Mouse (Mus musculus) liver, embryonic 15.5 days (tissue): ENCODE measurements around the gene Sgca. TPM values are rescaled to one million over a fixed set of nuclear protein-coding genes. Genes with fewer than 3 reads are reported as not detected.

Experiments
- ATAC-seq: fragments of 200-750 bp; cut with Nextera tagmentation; 2 replicates; pipeline ENCODE4 v1.8.0; 2017; ENCODE audit warnings: moderate number of reproducible peaks, mild to moderate bottlenecking, moderate library complexity; ENCODE audit not compliant: insufficient read depth
- H3K27ac ChIP-seq: fragments of 300-500 bp; sonication (generic); replicated peaks from 2 replicates; pipeline ENCODE4 v1.5.1; 2015; ENCODE audit warnings: mild to moderate bottlenecking, inconsistent platforms
- H3K27me3 ChIP-seq: fragments of 300-500 bp; sonication (generic); 2 replicates; pipeline ENCODE4 v1.6.1; 2015; ENCODE audit warnings: mild to moderate bottlenecking, inconsistent platforms
- H3K36me3 ChIP-seq: fragments of 300-500 bp; sonication (generic); replicated peaks from 2 replicates; pipeline ENCODE4 v1.6.1; 2015; ENCODE audit warnings: moderate library complexity, mild to moderate bottlenecking, inconsistent platforms
- H3K4me1 ChIP-seq: fragments of 300-500 bp; sonication (generic); replicated peaks from 2 replicates; pipeline ENCODE4 v1.6.1; 2015; ENCODE audit warnings: inconsistent platforms
- H3K4me2 ChIP-seq: fragments of 300-500 bp; sonication (generic); 2 replicates; pipeline ENCODE4 v1.6.1; 2015; ENCODE audit warnings: moderate library complexity, mild to moderate bottlenecking, inconsistent platforms
- H3K4me3 ChIP-seq: fragments of 300-500 bp; sonication (generic); replicated peaks from 2 replicates; pipeline ENCODE4 v1.5.1; 2015; ENCODE audit warnings: mild to moderate bottlenecking, inconsistent platforms
- H3K9ac ChIP-seq: fragments of 300-500 bp; sonication (generic); 2 replicates; pipeline ENCODE4 v1.6.1; 2015; ENCODE audit warnings: moderate library complexity, mild to moderate bottlenecking, inconsistent platforms
- H3K9me3 ChIP-seq: fragments of 300-500 bp; sonication (generic); replicated peaks from 2 replicates; pipeline ENCODE4 v1.6.1; 2016; ENCODE audit warnings: inconsistent platforms
- WGBS: fragments of 180-500 bp; shearing (Covaris S2); methylation state at CpG from one replicate; pipeline ENCODE4 v1.1.7; 2015; ENCODE audit warnings: mixed read lengths; ENCODE audit not compliant: insufficient replicate concordance; 5-methylcytosine and 5-hydroxymethylcytosine counted together
- polyA plus RNA-seq: library from polyadenylated mRNA; unstranded; fragments of >200 nt; fragmentation: Nextera tagmentation; extraction: Ambion mirVana; gene quantifications from 2 replicates; pipeline ENCODE4 v1.2.1, GENCODE M21; 2015

Sgca gene
- polyA plus RNA-seq, 1 experiment from 2014 or later, result 1.1 TPM

- peak overlapping the region; percentile 95 for H3K9ac ChIP-seq
- peaks cover 21% of the 10 kb centered on the region for H3K27me3 ChIP-seq
- H3K27ac ChIP-seq, result peak overlapping the region; percentile 100
- WGBS, result 2% methylated on average over 37 of the region's 40 CpGs
- peak overlapping the region; percentile 89 for H3K4me2 ChIP-seq
- H3K9me3 ChIP-seq, result no peaks in the 10 kb centered on the region
- H3K36me3 ChIP-seq, result peaks cover 28% of the 10 kb centered on the region
- peak overlapping the region; percentile 78 for H3K4me3 ChIP-seq
- peaks cover 79% of the 10 kb centered on the region for H3K4me1 ChIP-seq
- ATAC-seq, result no peak
Observed at GRCm38 (mm10) chr11:95010141-95010739, 34.1 kb upstream of the Sgca start.

GRCm38 (mm10) chr11:95009629-95010014 is 33.5 kb upstream of the Sgca start, which contains the start of gene Samd14:
TSS of gene Samd14 (plus strand) at chr11:95009879.
- Histone ChIP-seq H3K4me3 (peak within 1 kb of the TSS; percentile 78), H3K4me2 (peak within 1 kb of the TSS; percentile 89), H3K27me3 (peaks cover 21% of the 10 kb centered on the region), H3K9me3 (no peaks in the 10 kb centered on the region), H3K9ac (peak within 1 kb of the TSS; percentile 95), H3K27ac (peak within 1 kb of the TSS; percentile 100), H3K4me1 (peaks cover 77% of the 10 kb centered on the region), H3K36me3 (peaks cover 28% of the 10 kb centered on the region)
- ATAC-seq, result peak; percentile 20
- WGBS, result 0% methylated on average over 31 of the region's 32 CpGs

- peak overlapping the region; percentile 89 for H3K4me2 ChIP-seq
- no peaks in the 10 kb centered on the region for H3K9me3 ChIP-seq
- H3K36me3 ChIP-seq, result peaks cover 28% of the 10 kb centered on the region
- peaks cover 77% of the 10 kb centered on the region for H3K4me1 ChIP-seq
- H3K9ac ChIP-seq, result peak overlapping the region; percentile 95
- WGBS, result 26% methylated on average over 15 of the region's 15 CpGs
- peak overlapping the region; percentile 78 for H3K4me3 ChIP-seq
- H3K27ac ChIP-seq, result peak overlapping the region; percentile 100
- no peak for ATAC-seq
- peaks cover 21% of the 10 kb centered on the region for H3K27me3 ChIP-seq
Observed at GRCm38 (mm10) chr11:95008661-95009628, 32.8 kb upstream of the Sgca start.

- H3K4me3 ChIP-seq, result 0 out of 2 replicates have a peak overlapping the region, but pooled peaks have one; percentile 60
Observed at GRCm38 (mm10) chr11:95007418-95007817, 31.3 kb upstream of the Sgca start.

GRCm38 (mm10) chr11:95006525-95007219 is 30.5 kb upstream of the Sgca start:
- ATAC-seq, result peak; percentile 42
- H3K27me3 ChIP-seq, result peaks cover 12% of the 10 kb centered on the region
- H3K4me2 ChIP-seq, result peak overlapping the region; percentile 88
- no peaks in the 10 kb centered on the region for H3K9me3 ChIP-seq
- peak overlapping the region; percentile 100 for H3K27ac ChIP-seq
- H3K4me3 ChIP-seq, result peak overlapping the region; percentile 60
- H3K36me3 ChIP-seq, result peaks cover 42% of the 10 kb centered on the region
- 1% methylated on average over 27 of the region's 27 CpGs for WGBS
- H3K9ac ChIP-seq, result peak overlapping the region; percentile 51
- H3K4me1 ChIP-seq, result peaks cover 77% of the 10 kb centered on the region

More at GRCm38 (mm10) chr11:95007418-95007817, 31.3 kb upstream of the Sgca start:
- H3K4me2 ChIP-seq, result peak overlapping the region; percentile 88
- peak overlapping the region; percentile 51; the same call in 1 of the 2 replicates for H3K9ac ChIP-seq
- H3K9me3 ChIP-seq, result no peaks in the 10 kb centered on the region
- peak overlapping the region; percentile 100 for H3K27ac ChIP-seq
- 10% methylated on average over 3 of the region's 3 CpGs for WGBS
- H3K4me1 ChIP-seq, result peaks cover 77% of the 10 kb centered on the region
- H3K27me3 ChIP-seq, result peaks cover 17% of the 10 kb centered on the region
- H3K36me3 ChIP-seq, result peaks cover 35% of the 10 kb centered on the region
- no peak for ATAC-seq

- H3K27me3 ChIP-seq, result peaks cover 8% of the 10 kb centered on the region
- H3K4me1 ChIP-seq, result peaks cover 80% of the 10 kb centered on the region
- ATAC-seq, result no peak
- H3K9me3 ChIP-seq, result no peaks in the 10 kb centered on the region
- H3K36me3 ChIP-seq, result peaks cover 47% of the 10 kb centered on the region
- H3K4me3 ChIP-seq, result peak overlapping the region; percentile 60
- 0 out of 2 replicates have a peak overlapping the region, but pooled peaks have one; percentile 21 for H3K9ac ChIP-seq
- H3K4me2 ChIP-seq, result peak overlapping the region; percentile 88
- WGBS, result 44% methylated on average over 4 of the region's 4 CpGs
- peak overlapping the region; percentile 100 for H3K27ac ChIP-seq
Observed at GRCm38 (mm10) chr11:95006038-95006437, 29.9 kb upstream of the Sgca start.

GRCm38 (mm10) chr11:95004937-95005198 is 28.7 kb upstream of the Sgca start:
- no peak overlapping the region for H3K4me3 ChIP-seq
- no peak for ATAC-seq
- H3K4me2 ChIP-seq, result no peak overlapping the region
- H3K9me3 ChIP-seq, result no peaks in the 10 kb centered on the region
- H3K36me3 ChIP-seq, result peaks cover 58% of the 10 kb centered on the region
- peaks cover 92% of the 10 kb centered on the region for H3K4me1 ChIP-seq
- H3K27me3 ChIP-seq, result 0 out of 2 replicates have a peak, but pooled peaks cover under 1% of the 10 kb centered on the region
- no peak overlapping the region for H3K9ac ChIP-seq
- H3K27ac ChIP-seq, result 0 out of 2 replicates have a peak overlapping the region, but pooled peaks have one; percentile 7
- 80% methylated on average over 6 of the region's 6 CpGs for WGBS

GRCm38 (mm10) chr11:95004136-95004936 is 28.2 kb upstream of the Sgca start:
- no peak overlapping the region for H3K4me2 ChIP-seq
- peak overlapping the region; percentile 62 for H3K27ac ChIP-seq

GRCm38 (mm10) chr11:95002705-95003104 is 26.6 kb upstream of the Sgca start:
- WGBS, result 88% methylated on average over 8 of the region's 8 CpGs
- no peaks in the 10 kb centered on the region for H3K9me3 ChIP-seq
- H3K9ac ChIP-seq, result no peak overlapping the region
- H3K4me3 ChIP-seq, result no peak overlapping the region
- H3K36me3 ChIP-seq, result peaks cover 80% of the 10 kb centered on the region
- H3K27me3 ChIP-seq, result no peaks in the 10 kb centered on the region
- ATAC-seq, result no peak
- H3K4me2 ChIP-seq, result no peak overlapping the region
- H3K4me1 ChIP-seq, result peaks cover 95% of the 10 kb centered on the region
- H3K27ac ChIP-seq, result no peak overlapping the region

More at GRCm38 (mm10) chr11:95004136-95004936, 28.2 kb upstream of the Sgca start:
- Histone ChIP-seq H3K36me3 (peaks cover 64% of the 10 kb centered on the region), H3K27me3 (no peaks in the 10 kb centered on the region), H3K9ac (no peak overlapping the region; the same call in 1 of the 2 replicates), H3K4me1 (peaks cover 95% of the 10 kb centered on the region), H3K9me3 (no peaks in the 10 kb centered on the region), H3K4me3 (no peak overlapping the region)
- 83% methylated on average over 12 of the region's 12 CpGs for WGBS
- ATAC-seq, result no peak
